Mouse (Mus musculus): ENCODE measurements around the gene Olfr101.

Gene Olfr101

DNA sequence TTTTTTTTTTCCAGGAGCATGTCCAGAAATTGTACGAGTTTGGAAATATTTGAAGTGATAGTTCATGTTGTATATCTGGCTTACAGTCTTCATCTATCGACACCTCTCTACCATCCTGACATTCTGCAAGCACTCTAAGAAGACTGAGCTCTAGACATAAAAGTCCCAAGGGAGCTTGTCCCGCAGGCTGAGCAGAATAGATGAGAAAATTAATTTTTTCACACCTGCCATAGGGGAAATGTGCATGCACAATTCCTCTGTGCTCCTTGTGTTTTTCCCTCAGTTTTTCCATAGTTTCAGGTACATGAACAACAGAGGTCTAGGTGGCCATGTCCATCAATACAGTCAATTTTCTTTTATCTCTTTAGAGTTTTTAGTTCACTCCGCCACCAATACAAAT is at the start of gene Olfr101:
Gene Olfr101 (minus strand): TSS at position 101 of the 400 bp plus-strand sequence.
- no peak for DNase-seq (ENCODE audit: low spot score in 2 of 2)

DNA sequence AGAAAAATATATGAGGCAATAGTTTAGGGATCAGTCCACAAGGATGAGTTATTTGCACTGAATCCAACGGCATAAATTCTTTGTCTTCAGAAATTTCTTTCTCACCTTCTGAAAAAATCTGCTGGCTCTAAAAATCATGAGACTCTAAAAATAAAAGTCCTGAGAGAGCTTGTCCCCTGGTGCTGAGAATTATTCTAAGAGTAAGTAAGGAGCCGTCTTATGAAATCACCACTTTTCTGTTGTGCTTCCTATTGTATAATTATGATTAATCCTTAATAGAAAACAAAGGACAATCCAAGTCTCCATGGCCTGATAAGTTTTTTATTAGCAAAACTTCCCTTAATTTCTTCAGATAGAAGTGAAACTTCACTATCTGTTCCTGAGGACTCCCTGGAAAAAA is 35.5 kb upstream of the Olfr101 start, which contains the start of gene Olfr103:
Gene Olfr103 (minus strand): TSS at position 101 of the 400 bp plus-strand sequence.
- no peak for DNase-seq (ENCODE audit: low spot score in 2 of 2)

DNA sequence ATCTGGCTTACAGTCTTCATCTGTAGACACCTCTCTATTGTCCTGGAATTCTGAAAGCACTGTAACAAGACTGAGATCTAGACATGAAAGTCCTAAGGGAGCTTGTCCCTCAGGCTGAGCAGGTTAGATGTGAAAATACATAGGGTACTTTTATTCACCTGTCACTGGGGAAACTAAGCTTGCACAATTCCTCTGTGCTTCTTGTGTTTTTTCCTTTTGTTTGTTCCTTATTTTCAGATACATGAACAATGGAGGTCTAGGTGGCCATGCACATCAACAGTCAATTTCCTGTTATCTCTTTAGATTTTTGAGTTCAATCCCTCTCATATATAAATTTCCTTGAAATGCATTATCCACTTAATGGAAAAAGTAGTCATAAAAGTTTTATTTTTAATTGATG is 12.8 kb upstream of the Olfr101 start, which contains the start of gene Olfr102:
Gene Olfr102 (minus strand): TSS at position 101 of the 400 bp plus-strand sequence.
- DNase-seq (ENCODE audit: low spot score in 2 of 2), result no peak

DNA sequence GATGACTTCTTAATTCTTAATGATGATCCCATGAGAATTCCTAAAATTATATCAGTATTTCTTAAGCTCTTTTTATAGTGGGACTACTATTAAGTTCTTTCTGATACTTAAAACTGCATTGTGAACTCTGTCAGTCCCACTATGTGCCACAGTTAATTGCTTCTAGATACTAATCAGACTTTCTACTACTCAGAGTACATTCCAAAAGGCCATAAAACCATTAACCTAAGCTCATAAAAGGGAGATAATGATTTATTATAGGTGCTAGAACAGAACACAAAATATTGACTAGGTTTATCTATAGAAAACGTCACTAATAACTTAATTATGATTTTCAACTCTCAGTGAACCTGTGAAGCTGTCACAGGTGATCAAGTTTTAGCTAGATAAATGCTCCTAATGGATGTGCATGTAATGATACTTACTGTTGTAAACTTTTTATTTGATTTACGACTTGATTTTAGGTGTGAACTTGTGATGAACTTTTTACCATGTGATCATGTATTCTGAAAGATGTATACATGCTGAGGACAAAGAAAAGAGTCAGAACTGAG is 6.1 kb upstream of the Olfr101 start:
- DNase-seq (ENCODE audit: low spot score in 2 of 2), result no peak

DNA sequence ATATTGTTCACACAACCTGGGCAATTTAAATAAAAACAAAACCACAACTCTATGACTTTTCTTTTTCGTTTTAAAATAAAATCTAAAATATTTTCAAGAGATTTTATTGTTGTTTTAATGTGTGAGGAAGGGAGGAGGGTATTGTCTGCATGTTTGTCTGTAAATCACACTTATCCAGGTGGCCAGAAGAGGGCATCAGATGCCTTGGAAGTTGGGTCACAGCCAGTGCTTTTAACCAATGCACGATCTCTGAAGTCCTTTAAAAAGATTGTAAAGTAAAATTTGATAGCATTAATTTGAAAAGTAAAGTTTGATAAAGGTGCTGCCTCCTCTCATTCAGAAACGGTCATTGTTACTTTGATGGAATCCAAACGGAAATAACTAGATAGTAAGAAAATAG is 4.4 kb upstream of the Olfr101 start:
- no peak for DNase-seq (ENCODE audit: low spot score in 2 of 2)

DNA sequence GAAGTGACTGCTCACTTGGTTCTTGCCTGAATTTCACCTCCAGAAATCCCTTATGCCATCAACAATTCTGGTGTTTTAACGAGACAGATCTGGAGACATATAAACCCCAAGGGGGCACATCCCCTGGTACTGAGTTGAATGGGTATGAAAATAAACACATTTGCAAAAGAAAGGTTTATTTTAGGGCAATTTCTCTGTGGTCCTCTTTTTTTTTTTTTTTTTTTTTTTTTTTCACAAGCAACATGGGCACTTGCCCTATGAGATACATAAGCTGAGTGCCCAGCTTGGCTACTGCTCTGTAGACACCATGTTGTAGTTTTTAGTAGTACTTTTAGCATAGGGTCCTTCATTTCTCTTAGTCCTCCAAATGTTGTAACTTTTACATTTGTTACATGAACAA is 20.8 kb downstream of the Olfr101 start, which contains the start of gene Olfr99:
Gene Olfr99 (minus strand): TSS at position 101 of the 400 bp plus-strand sequence.
- no peak for DNase-seq (ENCODE audit: low spot score in 2 of 2)

DNA sequence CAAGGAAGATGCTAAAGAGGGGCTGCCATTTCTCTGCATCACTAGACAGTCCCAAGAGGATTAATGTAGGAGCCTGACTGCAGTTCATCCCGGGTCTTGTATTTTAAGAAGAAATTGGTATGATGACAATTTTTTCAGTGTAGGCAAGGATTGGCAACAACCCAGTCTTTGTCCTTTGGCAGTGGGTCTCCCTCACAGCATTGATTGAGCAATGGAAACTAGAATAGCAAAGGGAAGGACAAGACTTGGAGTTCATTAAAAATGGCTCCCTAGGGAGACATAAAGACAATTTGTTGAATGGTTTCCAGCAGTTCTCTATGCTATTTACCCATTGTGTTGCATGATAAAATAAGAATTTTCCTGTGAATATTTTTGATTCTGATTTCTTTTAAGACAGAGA is 23.8 kb downstream of the Olfr101 start:
- no peak for DNase-seq (ENCODE audit: low spot score in 2 of 2)

DNA sequence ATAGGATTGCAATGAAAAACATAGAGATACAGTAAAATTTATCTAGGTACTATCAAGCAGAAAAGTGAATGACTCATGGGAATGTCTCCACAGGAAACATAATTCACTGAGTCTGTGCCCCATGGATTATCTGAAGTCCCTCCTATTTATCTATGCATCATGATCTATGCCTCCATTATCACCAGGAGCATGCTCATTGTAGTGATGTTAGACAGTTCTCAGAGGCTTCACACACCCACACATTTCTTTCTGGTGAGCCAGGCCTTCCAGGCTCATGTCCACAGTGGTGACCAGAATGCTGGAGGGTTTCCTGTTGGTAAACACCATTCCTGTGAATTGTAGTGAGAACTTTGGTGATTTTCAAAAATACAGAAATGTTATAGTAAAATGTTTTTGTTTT is 27.5 kb downstream of the Olfr101 start:
- no peak for DNase-seq (ENCODE audit: low spot score in 2 of 2)

DNA sequence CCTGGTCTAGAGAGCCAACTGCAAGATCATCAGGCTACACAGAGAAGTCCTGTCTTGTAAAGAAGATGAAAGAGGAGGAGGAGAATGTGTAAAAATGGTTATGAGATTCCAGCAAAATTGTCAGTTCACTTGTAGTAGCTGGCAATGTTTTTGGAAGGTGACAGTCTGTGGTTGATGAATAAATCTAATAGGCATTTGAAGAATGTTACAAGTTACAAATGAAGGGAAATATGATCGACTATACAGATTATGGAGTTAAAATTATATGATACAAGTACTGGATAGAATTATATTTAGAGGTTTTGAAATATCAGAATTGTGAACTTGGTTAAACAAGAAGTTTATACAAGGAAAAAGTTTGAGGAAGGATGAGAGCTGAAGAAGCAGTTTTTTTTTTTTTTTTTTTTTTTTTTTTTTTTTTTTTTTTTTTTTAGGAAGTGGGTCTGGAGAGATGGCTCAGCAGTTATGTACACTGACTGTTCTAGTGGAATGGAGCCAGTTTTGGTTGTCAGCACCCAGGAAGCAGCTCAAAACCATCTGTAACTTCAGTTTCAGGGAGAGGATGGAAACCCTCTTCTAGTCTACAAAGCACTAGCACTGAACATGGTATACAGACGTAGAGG is 28.4 kb downstream of the Olfr101 start:
- no peak for DNase-seq (ENCODE audit: low spot score in 2 of 2)

DNA sequence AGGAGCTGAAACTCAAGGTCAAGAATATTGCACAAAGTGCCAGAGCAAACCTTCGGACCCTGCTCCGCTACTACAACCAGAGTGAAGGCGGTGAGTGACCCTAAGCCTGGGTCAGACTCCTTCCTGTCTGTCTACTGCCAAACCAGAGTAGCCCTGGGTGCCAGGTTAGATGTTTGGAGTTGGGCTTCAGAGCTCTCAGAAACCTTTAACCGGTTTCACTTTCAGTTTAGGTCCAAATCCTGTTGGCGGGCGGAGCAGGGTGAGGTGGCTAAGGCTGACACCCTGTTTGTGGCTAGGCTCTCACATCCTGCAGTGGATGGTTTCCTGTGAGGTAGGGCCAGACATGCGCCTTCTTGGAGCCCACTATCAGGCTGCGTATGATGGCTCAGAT is 33.4 kb downstream of the Olfr101 start:
- peak; percentile 11 to 39 for DNase-seq (ENCODE audit: low spot score in 2 of 2)

DNA sequence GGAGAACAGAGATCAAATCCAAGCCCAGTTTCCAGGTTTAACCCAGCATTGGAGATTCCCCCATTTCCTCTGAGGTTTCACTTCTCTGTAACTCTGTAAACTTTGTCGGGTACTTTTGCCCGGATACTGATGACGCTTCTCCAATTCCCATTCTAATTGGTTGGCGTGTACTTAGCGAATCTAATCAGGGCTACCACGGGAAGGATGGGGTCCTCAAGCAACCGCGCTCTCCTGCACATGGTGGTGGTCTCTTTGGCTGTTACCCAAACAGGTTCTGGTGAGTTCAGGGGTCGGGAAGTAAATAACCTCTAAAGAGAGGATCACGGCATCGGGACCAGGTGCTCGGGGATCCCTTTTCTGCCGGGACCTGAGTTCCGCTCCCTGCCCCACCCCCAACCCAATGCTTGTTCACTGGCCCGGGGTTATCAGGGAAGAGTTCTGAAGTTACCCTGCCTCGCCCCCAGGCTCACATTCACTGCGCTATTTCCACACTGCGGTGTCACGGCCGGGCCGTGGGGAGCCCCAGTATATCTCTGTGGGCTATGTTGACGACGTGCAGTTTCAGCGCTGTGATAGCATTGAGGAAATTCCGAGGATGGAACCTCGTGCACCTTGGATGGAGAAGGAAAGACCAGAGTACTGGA is 33.9 kb downstream of the Olfr101 start, which contains the start of gene H2-M3:
Gene H2-M3 (plus strand): TSS at position 163 of the 644 bp plus-strand sequence.
- DNase-seq (ENCODE audit: low spot score in 2 of 2), result peak; percentile 70 to 86

DNA sequence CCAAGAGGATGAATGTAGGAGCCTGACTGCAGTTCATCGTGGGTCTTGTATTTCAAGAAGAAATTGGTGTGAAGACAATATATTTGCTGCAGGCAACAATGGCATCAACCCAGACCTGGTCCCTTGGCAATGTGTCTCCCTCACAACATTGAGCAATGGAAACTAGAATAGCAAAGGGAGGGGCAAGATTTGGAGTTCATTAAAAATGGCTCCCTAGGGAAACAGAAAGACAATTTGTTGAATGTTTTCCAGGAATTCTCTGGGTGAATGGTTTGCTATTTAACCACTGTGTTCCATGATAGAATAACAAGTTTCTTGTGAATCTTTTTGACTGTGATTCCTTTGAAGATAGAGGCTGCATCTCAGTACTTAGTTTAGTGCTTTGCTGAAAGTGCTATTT is 40.5 kb downstream of the Olfr101 start, which contains the start of gene Olfr98:
Gene Olfr98 (minus strand): TSS at position 124 of the 400 bp plus-strand sequence.
- no peak for DNase-seq (ENCODE audit: low spot score in 2 of 2)

DNA sequence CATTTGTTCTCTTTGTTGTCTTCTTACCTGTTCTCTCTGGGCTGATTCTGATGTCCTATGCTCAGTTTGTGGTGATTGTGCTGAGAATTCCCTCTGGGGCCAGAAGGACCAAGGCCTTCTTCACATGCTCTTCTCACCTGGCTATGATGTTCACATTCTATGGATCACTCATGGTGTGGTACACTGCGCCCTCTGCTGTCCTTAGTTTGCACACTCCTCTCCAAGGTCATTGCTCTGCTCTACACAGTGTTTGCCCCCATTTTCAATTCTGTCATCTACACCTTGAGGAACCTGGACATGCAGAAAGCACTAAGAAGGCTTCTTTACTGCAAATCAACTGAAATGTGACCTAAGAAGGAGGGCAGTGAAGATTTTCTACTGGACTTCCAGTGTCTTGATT is 53.6 kb downstream of the Olfr101 start:
- no peak for DNase-seq (ENCODE audit: low spot score in 2 of 2)

DNA sequence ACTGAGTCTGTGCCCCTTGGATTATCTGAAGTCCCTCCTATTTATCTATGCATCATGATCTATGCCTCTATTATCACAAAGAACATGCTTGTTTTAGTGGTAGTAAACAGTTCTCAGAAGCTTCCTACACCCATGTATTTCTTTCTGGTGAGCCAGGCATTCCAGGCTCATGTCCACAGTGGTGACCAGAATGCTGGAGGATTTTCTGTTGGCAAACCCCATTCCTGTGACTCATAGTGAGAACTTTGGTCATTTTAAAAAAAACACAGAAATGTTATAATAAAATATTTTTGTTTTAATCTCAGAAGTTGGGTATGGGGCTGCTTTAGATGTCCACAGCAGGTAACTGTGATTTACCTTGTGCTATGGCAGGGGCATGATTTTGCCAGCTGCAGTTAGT is 54.7 kb downstream of the Olfr101 start:
- DNase-seq (ENCODE audit: low spot score in 2 of 2), result no peak

All from spleen, postnatal 14 days (tissue).